Mouse (Mus musculus): Measurements from ENCODE around the gene Doc2g.
"Not testable (repeated sequence)": the region's sequence is repeated elsewhere in the genome, so short reads cannot be mapped to it uniquely, and the experiment has no call there.

Doc2g gene

DNA sequence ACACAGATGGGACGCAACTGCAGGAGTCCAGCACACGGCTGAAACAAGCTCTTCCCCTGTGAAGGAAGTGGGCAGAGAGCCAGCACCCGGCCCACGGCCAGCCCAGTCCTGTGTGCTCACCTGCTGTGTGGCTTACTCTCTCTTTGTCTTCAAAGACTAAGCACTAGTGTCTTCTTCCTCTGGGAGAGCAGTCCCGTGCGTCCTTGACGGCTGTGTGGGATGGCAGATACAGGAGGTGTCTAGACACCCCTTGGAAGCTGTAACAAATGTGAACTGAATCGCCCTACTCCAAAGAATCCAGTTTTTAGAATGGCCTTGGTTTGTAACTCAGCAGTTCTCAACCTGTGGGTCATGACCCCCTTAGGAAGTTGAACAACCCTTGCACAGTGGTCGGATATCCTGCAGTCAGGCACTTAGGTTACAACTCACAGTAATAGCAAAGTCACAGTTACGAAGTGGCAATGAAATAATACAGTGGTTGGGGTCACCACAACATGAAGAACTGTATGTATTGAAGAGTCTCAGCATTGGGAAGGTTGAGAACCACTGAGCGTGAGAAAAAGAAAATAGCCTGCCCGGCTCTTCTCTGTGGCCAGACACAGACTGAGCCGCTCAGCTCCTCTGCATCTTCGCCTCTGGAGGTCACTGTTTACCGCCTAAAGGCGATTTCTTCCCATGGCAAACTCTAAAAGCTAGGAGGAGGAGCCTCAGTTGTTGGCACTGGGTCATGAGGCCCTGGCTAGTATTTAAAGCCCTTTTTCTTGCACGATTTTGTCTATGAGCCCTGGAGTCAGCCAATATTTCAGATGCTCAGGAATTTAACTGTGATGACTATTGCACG is 15.8 kb downstream of the Doc2g start:
- DNase-seq: peak; percentile 89

- DNase-seq: no peak
Observed at GRCm38 (mm10) chr19:4023185-4023584, 20.1 kb downstream of the Doc2g start.

GRCm38 (mm10) chr19:4027576-4027975 is 24.5 kb downstream of the Doc2g start:
- DNase-seq: no peak

DNA sequence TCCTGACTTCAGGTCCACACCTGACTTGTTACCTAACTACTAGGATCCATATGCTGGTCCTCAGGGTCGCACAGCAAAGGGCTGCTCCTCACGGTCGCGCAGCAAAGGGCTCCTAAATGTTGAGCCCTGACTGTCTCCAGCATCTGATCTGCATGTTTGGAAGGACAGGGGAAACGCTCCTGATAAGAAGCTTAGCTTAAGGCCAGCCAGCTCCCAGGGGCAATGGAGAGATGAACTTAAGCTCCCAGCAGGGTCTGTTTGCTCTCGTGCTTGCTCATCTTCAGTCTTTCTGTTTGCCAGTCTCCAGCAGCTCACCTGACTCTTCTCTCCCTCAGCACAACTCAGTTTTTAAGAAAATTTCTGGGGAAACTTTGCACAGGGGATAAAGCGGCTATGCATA is 29.6 kb downstream of the Doc2g start:
- DNase-seq: no peak

GRCm38 (mm10) chr19:4033298-4033697 is 30.2 kb downstream of the Doc2g start:
- peak; percentile 43 for DNase-seq

DNA sequence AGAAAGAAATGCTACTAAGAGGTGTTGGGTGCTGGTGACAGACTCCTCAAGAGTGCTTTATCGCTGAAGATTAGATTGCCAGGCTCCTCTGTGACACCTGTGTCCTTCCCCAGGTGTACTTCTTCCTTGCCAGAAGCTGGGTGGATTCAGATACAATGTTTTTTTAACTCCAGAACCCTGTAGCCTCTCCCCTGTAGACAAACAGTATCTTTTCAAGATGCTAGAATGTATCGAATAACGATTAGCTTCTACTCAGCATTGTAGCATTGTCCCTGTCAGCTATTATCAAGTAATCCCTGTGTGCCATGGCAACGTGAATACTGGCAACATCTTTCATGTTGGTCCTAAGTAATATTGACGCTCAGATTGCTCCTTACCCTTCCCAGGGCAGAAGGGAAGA is 30.6 kb downstream of the Doc2g start:
- DNase-seq: no peak

- DNase-seq: no peak
Observed at GRCm38 (mm10) chr19:4036327-4037045, 33.4 kb downstream of the Doc2g start.

GRCm38 (mm10) chr19:4037154-4037787 is 34.2 kb downstream of the Doc2g start:
- not testable (repeated sequence) for DNase-seq

DNA sequence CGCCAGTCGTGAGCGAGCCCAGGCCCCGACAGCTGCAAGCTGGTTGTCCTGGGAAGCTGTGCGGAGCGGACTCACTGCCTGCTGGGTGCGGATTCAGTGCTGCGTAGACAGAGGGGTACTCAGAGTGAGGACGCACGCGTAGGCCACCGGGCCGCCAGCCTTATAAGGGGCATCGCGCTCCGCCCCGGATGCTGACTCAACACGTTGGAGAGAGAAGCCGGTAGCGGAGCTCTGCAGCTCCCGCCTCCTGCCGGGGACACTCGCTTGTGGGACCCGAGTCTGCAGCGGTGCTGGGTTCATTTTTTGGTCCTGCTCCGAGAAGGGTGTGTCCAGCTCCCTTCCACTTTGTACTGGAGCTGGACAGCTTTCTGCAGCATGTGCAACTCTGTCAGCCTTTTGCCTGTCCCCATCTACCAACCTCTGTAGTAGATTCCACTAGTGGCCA is 34.7 kb downstream of the Doc2g start, which contains the start of gene Gstp1:
Gstp1 (minus strand) TSS at position 198 of the 445 bp plus-strand sequence.
- DNase-seq: peak; percentile 92

DNA sequence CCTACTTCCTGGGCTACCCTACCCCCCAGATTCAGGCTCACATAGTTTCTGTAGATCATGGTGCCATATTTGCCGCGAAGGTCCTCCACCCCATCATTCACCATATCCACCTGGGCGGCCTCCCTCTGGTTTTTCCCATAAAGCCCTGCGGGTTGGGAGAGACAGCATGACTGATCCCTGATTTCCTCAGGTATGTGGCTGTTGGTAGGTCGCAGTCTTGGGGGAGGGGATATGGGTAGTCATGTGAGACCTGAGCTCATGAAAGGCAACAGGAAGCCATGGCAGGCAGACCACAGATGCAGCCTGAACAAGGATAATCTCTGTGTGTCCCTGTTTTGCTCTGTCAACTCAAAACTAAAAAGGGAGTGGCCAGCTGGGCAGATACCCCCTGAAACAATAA is 37.8 kb downstream of the Doc2g start:
- not testable (repeated sequence) for DNase-seq

DNA sequence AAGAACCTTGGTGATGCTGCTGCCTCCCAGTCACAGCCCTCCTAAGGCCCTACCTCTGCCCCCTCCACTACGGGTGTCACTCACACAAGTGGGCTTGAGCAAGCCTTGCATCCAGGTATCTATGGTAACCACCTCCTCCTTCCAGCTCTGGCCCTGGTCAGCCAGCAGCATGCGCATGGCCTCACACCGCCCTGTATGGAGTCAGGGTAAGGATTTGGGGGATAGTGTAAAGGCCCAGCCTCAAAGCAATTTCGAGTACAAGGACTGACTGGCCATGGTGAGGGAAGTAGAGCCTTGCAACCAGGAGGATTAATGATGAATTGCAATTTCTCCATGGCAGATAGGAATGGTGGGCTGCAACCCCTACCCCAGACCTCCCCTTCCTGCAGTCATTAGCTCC is 38.4 kb downstream of the Doc2g start:
- DNase-seq: not testable (repeated sequence)

DNA sequence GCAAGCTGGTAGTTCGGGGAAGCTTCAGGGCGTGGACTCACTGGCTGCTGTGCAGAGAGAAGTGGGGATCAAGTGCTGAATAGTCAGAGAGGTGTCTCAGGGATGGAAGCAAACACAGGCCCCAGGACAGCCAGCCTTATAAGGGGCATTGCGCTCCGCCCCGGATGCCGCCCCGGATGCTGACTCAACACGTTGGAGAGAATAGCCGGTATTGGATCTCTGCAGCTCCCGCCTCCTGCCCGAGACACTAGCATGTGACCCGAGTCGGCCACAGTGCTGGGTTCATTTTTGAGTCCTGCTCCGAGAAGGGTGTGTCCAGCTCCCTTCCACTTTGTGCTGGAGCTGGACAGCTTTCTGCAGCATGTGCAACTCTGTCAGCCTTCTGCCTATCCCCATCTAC is 39.0 kb downstream of the Doc2g start:
- peak; percentile 38 for DNase-seq

DNA sequence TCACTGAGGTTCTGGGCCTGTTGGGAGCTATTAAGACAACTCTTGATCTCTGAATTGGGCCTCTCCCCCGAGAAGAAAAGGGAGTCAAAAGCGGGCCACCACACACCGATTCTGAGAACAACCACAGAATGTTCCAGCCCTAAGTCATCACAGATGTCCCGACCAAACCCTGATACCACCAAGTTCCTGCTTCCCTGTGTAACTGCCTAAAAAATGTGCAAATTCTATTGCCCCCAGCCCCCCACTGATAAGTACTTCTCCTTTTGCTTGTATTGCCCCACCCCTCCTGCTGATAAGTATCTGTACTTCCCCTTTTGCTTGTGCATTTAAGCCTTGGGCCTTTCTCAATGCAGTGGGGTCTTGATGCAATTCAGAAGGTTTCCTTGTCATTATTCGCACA is 41.0 kb downstream of the Doc2g start:
- not testable (repeated sequence) for DNase-seq

DNA sequence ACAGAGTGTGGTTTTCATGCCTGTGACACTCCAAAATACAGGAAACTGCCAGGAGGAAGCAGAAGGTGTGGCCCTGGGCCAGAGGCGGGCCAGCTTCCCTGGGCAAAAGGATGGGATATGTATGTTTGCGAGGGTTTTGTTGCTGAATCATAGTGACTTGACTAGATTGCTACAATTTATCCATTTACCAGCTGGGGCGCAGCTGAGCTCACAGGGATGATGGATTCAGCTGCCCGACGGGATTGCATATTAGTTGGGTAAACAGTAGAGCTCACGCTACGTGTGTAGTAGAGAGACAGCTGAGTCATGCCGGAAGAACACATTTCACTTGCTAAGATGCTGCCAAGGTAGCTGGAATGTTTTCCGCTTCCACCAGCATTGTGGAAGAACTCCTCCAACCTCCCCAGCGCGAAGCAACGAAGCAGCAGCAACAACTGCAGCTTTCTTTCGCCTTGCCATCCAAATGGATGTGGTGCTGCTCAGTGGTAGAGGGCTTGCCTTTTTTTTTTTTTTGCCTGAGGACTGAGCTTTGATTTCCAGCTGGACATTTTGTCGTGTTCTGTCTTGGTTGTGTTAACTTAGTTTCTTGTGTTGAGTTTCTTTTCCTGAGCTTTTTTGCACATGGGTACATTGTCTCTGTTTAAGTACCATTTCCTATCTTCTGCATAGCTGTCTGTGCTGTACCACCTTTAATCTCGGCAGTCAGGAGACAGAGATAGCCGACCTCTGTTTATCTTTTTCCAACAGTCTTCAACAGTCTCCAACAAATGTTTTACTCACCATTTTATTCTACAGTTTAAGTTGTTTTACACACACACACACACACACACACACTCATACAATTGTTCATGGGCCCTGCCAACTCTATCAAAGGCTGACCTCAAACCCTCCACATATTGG is 43.1 kb downstream of the Doc2g start, which contains the start of gene Gstp2:
Gstp2 (minus strand) TSS at position 58 of the 900 bp plus-strand sequence.
- DNase-seq: peak; percentile 85

DNA sequence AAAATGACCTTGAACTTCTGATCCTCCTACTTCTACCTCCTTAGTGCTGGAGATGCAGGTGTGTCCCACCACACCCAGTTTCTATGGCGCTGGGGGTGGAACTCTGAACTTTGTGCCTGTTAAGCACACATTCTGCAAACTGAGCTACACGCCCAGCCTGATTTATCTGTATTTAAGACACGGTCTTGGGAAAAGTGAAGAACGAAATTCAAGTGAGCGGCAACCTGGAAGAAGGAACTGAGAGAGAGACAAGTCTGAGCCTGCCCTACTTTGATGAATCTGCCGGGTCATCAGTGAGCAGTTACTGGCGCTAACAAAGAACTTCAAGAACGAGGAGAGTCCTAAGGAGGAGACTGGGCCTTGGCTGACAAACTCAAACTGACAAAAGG is 43.7 kb downstream of the Doc2g start:
- no peak for DNase-seq

GRCm38 (mm10) chr19:4047859-4048258 is 44.7 kb downstream of the Doc2g start:
- peak; percentile 92 for DNase-seq

DNA sequence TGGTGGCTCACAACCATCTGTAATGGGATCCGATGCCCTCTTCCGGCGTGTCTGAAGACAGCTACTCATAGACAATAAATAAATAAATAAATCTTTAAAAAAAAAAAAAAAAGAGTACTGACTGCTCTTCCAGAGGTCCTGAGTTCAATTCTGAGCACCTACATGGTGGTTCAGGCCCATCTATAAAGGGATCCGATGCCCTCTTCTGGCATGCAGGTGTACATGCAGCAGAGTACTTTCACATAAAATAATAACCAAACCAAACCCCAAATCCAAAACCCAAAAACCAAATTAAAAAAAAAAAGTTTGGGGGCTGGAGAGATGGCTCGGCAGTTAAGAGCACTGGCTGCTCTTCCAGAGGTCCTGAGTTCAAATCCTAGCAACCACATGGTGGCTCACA is 46.0 kb downstream of the Doc2g start:
- not testable (repeated sequence) for DNase-seq

DNA sequence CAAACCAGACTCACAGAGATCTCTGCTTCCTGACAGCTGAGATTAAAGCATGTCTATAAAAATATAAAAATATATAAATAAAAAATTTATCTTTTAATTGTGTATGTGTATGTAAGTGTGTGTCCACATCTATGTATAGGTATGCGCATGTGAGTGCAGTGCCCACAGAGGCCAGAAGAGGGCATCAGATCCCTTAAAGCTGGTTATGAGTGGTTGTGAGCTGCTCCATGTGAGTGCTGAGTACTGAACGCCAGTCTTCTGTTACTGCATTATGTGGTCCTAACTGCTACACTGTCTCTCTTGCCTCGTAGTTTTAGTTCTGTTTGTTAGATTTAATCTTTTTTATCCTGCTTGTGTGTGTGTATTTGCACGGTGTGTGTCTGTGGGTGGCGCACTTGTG is 47.9 kb downstream of the Doc2g start:
- no peak for DNase-seq

DNA sequence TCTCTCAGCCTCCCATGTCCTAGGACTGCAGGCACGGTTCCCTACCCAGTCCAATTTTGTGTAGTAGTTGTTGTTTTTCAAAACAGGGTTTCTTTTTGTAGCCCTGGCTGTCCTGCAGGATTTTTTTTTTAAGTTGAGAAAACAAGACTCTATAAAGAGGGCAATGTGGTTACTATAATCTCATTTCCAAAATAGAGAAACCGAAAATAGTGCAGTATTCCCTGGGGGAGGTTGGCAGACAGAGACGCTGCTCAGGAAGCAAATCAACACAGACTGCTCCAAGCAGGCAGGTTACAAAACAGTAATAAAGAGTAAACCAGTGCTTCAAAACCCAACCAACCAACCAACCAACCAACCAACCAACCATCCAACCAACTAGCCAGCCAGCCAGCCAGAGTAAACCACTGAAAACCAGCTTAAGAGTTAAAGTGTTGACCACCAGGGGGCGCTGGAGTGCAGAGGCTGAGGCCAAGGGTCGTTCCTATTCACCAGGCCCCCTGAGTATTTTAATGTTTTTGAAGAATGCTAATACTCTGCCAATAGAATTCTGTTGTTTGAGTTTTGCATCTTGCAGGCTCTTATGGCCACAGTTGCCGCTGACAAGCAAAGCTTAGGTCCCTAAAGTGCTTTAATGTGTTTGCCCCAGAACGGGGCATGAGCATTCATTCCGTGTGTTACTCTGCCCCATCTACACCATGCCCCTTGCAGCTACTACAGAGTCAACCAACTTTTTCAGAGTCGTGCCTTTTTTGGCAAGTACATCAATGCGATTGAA is 48.8 kb downstream of the Doc2g start:
- peak; percentile 88 for DNase-seq

GRCm38 (mm10) chr19:4052516-4053030 is 49.5 kb downstream of the Doc2g start:
- DNase-seq: no peak

DNA sequence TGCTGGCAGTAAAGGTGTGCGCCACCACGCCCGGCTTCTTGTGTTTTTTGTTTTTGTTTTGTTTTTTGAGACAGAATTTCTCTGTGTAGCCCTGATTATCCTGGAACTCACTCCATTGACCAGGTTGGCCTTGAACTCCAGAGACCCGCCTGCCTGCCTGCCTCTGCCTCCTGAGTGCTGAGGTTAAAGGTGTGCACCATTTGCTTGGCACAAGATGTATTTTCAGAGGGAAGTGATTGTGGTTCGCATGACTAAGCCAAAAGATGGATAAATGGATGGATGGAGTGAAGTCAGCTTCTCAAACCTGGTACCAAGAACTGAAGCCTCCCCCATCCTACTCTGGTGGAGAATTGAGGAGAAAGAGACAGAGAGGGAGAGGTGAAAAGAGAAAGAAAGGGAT is 51.5 kb downstream of the Doc2g start:
- DNase-seq: no peak

Data from kidney, postnatal 10 days (tissue).